Mouse (Mus musculus) skeletal muscle tissue, adult 2 months (tissue): ENCODE measurements around the gene Fgf7.

Experiments
- DNase-seq: peaks from one replicate; pipeline ENCODE4 v3.0.0-alpha.2; 2012; ENCODE audit warnings: low read depth, low spot score

The Fgf7 gene

DNA sequence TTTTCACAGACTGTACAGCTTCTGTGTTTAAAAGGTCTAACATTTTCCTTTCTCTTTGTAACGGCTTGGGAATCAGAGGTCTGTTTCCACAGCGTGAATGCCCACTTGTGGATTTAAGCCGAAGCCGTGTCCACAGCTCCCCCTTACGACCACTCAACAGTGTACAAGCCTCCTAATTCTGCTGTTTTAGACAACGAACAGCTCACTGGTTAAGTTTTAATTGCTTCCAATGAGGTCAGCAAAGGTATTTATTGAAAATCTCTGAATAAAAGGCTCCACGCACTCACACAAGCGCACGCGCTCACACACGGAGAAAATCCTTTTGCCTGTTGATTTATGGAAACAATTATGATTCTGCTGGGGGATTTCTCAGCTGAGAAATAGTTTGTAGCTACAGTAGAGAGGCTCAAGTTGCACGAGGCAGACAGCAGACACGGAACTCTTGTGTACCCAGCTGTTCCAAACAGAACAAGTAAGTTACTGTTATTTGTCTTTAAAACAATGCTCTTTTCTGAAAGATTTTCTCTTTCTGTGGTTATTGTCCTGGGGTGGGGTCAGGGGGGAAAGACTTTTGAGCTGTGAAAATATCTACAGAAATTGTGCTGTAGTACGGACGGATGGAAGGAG is at the start of gene Fgf7:
TSS of gene Fgf7 (plus strand) at position 280 of the 627 bp plus-strand sequence.
- DNase-seq: peak; percentile 34

DNA sequence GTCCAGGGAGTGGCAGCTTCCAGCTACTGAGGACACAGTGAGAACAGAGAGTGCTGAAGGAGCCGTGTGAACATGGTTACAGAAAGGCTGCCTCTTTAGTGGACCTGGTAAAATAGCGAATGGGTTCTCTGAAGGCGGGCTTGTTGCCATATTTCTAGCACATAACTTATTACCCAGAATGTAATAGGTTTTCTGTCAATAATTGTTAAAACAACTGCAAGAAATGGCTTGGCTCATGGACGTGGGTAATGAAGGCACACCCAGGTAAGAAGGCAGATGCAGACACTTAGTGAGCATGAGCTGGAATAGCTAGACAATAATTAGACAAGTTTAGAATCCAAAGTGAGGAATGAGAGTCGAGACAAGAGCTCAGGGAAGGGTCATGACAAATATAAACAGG is 32.2 kb upstream of the Fgf7 start:
- no peak for DNase-seq

DNA sequence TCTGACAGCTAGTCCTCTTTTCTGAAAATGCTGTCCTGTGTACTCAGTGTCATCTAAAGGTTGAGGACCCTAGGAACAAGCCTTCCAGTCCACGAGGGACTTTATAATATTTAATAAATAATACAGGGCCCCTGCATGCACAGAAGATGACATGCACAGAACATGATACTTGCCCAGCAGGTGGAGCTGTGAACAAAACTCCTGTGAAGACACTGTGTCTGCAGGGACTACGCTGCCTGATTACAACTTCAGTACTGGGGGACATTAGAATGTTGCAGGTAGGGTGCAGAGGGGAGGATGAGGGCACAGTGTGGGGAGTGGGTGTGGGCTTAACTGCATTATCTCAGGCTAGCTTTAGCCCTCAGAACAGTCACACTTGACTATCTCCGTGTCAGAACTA is 28.4 kb upstream of the Fgf7 start:
- DNase-seq: peak; percentile 17

DNA sequence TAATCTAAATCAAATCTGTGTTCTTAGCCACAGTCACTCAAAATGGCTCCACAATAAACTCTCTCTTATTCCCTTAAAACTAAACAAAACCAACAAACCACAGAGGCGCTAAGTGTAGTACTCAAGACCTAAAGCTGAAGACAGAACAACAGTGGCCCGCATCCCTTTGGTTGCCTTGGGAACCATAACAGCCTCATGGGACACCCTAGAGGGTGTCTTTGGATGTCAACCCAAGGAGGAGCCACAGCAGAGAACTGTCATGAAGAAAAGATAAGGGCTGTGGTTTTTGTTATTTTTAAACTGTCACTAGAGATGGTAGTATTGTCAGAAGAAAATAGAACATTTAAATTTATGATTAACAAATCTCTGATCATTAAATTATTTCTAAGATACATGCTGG is 27.7 kb upstream of the Fgf7 start:
- DNase-seq: no peak

DNA sequence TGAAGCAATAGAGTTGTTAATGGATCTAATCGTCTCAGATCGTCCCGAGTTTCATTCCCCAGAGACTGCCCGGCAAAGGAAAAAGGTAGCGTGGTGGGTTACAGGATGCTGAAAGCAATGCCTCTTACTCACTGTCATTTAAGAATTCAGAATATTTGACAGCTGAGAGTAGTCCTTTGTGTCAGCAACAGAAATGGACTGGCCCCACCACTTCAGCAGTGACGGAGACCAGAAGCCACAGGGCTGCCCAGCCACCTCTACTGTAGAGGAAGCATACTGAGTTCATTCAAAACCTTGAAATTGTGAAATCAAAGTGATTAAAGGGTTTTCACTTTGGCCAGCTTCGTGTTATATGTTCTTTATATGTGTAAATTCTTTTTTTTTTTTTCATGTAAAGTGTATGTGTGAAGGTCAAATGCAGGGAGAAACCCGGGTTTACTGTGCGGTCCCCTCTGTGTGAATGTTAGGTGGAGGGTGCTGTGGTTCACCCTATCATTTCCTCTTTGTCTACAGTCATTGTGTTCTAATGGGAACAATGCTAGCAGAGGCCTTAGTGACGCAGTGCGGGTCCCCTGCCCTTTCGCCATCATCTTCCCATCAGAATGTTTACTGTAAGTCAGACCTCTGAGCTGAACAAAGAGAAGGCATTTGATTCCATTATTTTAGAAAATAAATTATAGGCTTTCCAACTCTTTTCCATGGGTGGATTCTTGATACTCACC is 19.3 kb upstream of the Fgf7 start:
- DNase-seq: no peak

DNA sequence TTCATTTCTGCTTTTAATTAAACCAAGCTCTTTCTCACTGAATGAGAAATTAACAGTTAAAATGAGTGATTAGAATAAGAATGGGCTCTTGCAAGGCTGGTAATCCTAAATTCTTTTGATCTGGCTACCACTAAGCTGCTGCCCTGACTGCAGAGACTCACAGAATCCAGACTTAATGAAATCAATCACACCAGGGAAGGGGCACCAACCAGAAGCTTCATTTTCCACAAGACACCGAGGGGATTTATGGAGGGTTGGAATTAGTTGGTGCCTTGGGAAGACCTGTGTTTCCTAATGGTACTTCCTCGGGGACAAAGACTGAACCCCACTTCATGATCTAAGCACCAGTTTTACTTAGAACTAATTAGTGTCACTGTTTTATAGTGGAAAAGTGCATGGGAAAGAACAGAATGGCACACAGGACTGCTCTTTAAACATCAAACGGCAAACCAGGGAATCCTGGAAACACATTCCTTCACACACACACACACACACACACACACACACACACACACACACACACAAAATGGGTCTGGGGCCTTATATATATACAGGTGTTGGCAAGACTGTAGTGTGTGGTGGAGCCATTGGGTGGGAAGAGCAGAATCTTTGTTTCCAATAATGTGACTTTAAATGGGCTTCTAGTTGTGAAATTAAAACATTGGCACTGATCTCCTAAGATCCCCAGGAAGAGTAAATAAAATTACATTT is 18.5 kb upstream of the Fgf7 start:
- DNase-seq: no peak

DNA sequence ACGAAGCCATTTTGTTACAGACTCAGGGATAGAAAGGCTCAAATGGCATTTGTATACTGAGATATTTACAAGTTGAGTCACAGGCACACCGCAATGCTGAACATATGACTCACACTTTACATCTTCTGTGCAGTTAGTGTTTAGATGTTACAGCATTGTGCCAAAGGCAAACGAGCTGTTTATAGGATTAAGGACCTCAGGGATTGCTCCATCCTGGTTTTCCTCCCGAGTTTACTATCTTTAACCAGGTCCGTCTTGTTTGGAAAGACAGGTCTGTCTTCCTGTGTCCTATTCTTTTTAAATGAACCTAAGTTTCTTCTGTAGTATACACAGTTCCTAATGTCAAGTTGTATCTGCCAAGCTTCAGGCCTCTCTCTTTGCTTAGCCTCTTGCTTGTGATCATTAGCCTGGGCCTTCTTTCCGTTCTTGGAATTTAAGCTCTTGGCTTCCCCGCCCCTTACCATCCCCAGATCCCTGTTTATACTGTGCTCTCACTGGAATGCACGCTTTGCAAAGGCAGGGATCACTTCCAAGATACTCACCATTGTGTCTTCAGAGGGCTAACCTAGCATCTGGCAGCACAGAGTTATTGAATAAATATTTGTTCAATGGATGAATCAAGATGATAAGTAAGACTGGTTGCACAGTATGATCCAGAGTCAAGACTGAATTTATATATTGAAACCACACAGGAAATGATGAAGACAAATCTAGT is 3.1 kb upstream of the Fgf7 start:
- no peak for DNase-seq

DNA sequence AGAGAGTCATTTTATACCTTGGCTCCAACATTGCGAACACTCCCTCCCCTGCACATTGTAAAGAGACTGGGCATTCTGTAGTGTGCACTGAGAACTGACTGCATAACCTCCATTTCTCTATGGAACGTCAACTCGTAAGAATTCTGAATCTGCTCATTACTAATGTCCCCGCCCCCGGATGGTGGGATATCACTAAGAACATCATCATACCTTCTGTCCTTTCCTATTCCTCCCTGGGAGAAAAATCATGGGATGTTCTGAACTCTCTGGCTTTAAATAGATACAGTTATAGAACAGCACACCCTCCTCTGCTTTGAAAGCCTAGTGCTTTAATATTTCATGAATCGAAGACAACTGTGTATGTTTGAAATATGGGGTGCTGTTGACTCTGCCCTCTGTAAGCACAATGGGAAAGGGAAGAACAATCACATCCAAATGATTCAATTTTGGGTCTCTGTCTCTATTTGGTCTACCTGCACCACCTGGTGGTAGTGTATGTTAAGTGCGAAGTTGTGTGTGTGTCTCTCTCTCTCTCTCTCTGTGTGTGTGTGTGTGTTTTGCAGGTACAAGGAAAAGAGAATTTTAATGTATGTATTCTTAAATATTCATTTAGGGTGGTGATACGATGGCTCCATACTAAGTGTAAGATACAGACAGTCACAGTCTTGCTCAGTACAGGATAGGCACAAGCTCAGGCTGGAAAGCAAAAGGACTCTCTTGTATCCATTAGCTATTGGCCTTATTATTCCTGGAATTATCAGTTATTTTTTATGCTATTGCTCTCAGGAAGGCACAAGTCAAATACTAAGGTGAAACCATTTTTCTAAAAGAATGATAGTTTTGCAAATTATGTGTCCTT is 1.1 kb upstream of the Fgf7 start:
- DNase-seq: no peak

DNA sequence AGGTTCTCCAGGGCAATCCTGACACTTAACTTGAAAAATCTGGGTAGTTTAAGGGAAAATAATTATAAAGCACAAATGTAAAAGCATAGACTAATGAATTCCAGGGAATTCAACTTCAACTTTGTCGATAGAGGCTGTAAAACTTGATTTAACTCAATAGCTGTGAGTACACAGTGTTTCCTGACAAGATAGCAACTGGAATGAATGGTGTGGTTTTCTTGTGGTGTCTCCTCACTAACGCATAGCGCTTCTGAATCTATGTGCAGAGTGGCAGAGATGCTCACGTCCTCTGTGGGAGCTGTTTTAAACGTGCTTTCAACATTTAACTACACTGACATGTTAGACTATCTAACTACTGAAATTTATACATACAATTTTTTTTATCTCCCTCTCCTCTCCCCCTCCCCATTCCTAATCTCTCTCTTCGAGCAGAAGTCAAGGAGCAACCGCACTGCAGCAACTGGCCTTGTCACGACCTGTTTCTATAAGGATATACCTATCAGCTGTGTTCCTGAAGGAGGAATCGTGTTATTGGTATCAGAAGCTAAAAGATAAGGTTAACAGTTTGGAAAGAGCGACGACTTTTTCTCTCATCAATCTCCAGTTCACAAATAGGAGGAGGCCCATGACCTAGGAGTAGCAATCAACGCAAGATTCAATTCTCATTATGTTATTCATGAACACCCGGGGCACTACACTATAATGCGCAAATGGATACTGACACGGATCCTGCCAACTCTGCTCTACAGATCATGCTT is 734 bp downstream of the Fgf7 start:
- no peak for DNase-seq

DNA sequence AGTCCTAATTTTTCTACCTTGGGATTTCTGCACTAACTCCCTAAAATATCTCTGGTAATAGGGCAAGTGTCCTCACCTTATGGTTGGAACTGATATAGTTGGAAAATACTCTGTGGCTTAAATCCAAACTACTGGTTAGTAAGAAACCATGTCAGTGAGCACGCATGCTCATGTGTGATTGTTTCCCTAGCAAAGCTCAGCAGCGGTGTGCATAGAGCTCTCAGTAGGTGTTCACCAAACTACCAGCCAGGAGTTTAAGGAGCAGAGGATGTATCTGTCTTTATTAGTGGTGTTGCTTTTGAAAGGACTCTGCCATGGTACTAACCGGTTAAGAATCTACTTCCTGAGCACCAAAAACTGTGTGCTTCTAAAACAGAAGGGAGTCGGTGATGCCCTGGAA is 1.7 kb downstream of the Fgf7 start:
- no peak for DNase-seq

DNA sequence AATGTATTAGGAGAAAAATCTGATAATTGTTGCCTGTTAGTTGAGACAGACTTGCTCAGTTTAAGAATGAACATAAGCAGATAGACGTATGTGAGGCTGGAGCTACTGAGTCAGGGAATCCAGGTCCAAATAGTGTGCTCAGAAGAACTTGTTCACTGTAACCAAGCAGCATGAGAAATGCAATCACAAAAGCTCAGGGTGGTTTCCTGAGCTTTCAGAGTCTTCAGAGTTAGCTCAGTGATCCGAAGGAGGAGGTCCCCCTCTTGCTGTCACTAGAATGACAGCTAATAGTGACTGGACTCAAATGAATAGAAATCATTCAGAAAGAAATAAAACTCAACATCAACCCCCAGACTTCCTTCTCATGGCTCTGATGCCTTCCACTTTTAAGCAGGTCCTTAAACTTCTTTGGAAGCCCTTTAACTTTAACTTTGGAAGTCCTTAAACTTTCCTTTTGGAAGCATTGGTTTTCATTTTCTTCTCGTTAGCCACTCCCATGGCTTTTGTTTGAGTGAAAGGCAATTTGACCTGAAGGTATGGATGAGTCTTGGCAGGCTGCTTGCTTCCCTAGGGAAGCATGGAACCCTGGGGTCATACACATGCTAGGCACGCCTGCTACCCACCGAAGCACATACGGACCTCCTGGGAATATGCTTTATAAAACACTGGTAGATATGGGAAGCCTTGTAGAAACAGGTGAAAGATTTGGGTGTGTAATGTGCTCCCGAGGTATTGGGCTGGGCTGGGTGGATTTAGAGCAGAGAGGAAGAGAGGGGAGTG is 4.0 kb downstream of the Fgf7 start:
- DNase-seq: no peak

DNA sequence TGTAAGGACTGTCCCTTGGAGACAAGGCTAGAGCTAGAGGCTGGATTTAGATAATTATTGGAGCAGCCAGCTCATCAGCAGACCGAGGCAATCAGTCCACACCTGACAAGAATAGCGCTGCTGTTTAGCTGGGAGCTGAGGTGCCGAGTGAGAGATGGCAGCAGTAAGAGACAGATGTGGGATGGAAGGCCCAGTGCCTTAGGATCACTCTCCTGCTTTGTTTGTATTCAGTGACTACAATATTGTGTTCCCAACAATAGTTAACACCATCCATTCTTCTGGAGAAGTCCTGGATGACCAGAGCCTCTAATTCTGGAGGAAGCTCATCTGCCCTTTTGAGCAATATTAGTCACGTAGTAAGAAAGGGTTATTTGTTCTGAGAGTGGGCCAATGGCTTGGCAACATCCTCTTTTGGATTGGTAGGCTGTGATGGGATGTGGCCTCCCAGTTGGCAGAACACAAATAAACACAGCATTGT is 5.0 kb downstream of the Fgf7 start:
- peak; percentile 64 for DNase-seq

DNA sequence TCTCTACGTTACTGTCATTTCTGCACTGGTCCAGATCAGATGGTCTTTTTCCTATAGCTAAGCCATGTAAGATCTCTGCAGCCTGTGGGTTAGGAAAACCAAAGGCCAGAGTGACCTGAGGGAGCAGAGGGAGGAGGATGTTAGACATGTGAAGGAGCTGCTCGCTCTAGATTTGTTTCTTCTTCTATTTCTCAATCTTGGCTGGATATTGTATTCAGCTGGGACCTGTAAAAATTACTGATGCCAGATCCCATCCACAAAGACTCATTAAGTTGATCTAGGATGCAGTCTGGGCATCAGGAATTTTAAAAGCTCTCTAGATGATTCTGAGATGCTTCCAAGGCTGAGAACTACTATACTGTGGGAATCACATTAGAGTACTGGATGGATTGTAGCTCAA is 6.2 kb downstream of the Fgf7 start:
- DNase-seq: peak; percentile 57

DNA sequence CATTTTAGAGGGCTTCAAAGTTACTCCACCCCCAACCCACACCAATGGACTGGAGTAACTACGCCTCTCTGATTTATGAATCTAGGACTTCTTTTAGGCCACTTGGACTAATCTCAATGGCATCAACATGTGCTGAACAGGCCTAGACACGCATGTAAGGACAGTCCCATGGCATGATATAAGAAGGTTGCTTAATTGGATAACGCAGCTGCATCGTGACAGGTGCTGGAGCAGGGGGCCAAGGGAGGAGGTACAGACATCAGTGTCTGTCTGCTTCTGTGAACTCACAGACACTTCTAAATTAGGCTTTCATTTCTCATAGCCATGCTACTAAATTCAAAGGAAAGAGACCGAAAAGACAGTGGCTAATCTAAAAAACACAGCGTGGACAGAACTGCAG is 6.8 kb downstream of the Fgf7 start:
- DNase-seq: no peak

DNA sequence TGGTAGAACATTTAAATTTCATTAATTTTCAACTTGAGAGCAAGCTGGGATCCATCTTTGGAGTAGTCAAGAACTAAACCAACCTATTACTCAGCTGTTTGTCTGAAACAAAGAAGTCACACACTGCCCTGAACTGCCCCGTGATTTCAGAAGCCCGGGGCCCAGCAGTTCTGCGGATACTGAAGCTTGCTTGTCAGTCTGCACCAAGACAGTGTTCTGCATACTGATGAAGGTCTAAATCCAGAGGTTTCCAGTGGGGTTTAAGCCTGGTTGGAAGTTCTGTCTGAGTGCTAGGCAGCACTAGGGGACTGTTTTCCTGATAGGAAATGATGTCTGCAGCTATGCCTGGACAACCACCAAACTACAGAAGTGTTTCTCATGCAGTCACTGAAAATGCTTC is 8.2 kb downstream of the Fgf7 start:
- DNase-seq: no peak

DNA sequence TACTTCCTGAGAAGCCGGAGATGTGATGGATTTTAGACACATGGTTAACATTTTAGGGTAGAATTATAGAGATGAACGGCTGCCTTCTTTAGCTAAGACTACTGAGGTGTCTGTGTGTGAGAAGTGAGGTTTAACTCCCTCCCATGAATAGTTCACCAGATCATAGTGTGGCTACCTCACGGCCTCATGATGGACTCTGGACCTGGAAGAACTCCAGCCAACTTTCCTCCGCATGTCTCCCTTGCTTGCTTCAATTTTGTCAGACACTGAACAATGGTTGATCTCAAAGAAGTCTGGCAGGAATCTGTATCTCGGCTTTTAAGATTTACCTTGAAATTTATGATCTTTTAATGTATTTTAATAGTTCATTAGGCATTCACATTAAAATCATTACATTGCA is 11.2 kb downstream of the Fgf7 start:
- DNase-seq: no peak

DNA sequence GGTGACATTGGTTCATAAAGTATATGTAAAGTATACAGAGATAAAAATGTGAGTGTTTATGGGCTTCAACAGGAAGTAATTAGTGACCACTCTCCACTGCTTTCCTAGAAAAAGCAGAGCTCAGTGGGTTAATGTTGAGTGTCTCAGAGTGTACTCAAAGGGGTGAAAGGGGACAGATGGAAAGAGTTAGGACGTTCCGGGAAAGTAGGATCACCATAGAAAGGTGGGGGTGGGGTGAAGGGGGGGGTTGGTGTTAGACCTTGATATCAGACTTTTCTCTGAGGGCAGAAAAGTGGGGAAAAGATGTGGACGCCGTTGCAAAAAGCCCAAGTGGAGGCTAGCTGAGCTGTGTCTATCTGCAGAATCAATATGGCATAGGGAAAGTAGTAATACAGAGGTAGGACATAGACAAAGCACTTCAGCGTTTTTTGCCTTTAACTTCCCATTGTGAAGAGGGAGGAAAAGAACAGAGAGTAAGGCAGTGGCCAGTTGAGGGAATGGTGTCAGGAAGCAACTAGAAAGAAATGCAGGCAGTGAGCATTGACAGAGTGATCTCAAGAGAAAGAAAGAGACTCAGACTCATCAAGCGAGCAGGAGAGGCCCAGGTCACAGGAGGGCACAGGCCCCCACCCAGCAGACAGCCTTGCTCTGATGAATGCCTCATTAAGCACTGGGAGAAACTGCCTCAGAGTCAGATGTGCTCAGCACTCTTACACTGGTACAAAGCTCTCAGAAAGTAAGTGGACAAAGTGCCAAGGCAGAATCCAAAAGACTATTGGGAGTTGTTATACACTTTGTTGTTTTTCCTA is 18.5 kb downstream of the Fgf7 start:
- no peak for DNase-seq

DNA sequence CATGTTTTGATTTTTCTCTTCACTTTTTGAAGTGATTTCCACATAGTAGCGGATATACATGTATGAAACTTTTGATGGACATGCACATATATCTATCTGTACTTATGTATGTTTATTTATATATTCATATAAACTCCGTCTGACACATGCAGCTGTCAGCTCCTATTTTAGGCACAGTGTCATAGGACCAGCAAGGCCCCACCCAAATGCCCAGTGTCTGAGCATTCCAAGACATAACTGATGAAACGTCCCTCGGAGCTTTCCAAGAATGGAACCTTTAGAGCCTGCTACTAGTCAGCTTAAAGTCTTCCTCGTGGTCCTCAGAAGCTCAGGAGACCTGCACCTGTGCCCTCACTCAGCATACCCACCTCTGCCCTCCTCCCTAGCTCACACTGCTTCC is 19.2 kb downstream of the Fgf7 start:
- peak; percentile 27 for DNase-seq

DNA sequence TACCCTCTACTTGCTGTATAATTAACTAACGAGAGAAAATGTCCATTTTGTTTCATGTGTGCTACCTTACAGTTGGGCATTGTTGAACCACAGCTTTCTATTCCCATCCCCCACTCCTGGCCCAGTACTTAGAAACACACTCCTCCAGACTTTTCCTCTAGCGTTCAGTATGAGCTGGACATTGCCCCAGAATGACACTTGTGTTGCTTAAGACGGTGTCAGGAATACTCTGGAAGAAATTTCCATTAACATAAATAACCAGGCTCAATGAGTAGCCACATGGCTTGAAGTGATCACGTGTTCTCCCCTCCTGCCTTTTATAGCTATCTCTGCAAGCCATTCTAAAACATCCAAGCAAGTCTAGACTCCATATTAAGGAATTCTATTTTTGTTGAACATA is 26.1 kb downstream of the Fgf7 start:
- DNase-seq: peak; percentile 43
